Mouse (Mus musculus) ES-Bruce4 (cell line): ENCODE measurements around the gene Atp6v1b1. TPM values are rescaled to one million over a fixed set of nuclear protein-coding genes. Genes with fewer than 3 reads are reported as not detected.

Experiments
- H3K27ac ChIP-seq: 2 replicates; pipeline ENCODE4 v1.5.1; 2012; ENCODE audit warnings: low read length, inconsistent platforms; ENCODE audit not compliant: insufficient read depth
- H3K27me3 ChIP-seq: 2 replicates; pipeline ENCODE4 v1.6.1; 2012; ENCODE audit warnings: mild to moderate bottlenecking, low read length, inconsistent platforms; ENCODE audit not compliant: control insufficient read depth, poor library complexity, insufficient read depth, severe bottlenecking
- H3K36me3 ChIP-seq: 2 replicates; pipeline ENCODE4 v1.6.1; 2012; ENCODE audit warnings: inconsistent platforms, mild to moderate bottlenecking, low read length, moderate library complexity; ENCODE audit not compliant: control insufficient read depth, poor library complexity, insufficient read depth, severe bottlenecking
- H3K4me1 ChIP-seq: one replicate; pipeline ENCODE4 v1.8.1; 2011; ENCODE audit warnings: low read length; ENCODE audit not compliant: control insufficient read depth, insufficient read depth
- H3K4me3 ChIP-seq: 2 replicates; pipeline ENCODE4 v1.5.1; 2011; ENCODE audit warnings: low read depth, mild to moderate bottlenecking, low read length
- H3K9ac ChIP-seq: 2 replicates; pipeline ENCODE4 v1.6.1; 2012; ENCODE audit warnings: low read depth, mild to moderate bottlenecking, inconsistent platforms; ENCODE audit not compliant: poor library complexity, severe bottlenecking
- H3K9me3 ChIP-seq: replicated peaks from 2 replicates; pipeline ENCODE4 v1.6.1; 2012; ENCODE audit warnings: mild to moderate bottlenecking, low read length, inconsistent platforms; ENCODE audit not compliant: control insufficient read depth, poor library complexity, insufficient read depth, severe bottlenecking
- CTCF ChIP-seq: IDR thresholded peaks from one replicate; pipeline ENCODE4 v1.8.1; 2011; ENCODE audit warnings: low read depth, low read length
- EP300 ChIP-seq: IDR thresholded peaks from 2 replicates; pipeline ENCODE4 v1.6.1; 2011; ENCODE audit warnings: low read depth, low read length; ENCODE audit not compliant: insufficient read depth
- POLR2A ChIP-seq: IDR thresholded peaks from one replicate; pipeline ENCODE4 v1.8.1; 2011; ENCODE audit warnings: low read length; ENCODE audit not compliant: insufficient read depth
- polyA plus RNA-seq: library from polyadenylated mRNA; stranded (reverse); fragments of >200 nt; gene quantifications from 2 replicates; pipeline ENCODE4 v1.2.4, GENCODE M21; 2011; ENCODE audit warnings: low read depth; ENCODE audit not compliant: missing spikeins, insufficient read depth, insufficient read length

Gene Atp6v1b1
- polyA plus RNA-seq, 1 experiment = not detected

- no peak overlapping the region for H3K9ac ChIP-seq
- no peak overlapping the region for H3K27ac ChIP-seq
- TF ChIP-seq EP300 = no peak
- TF ChIP-seq POLR2A = no peak
- TF ChIP-seq CTCF = no peak
- peaks cover 7% of the 10 kb centered on the region for H3K4me1 ChIP-seq
- H3K9me3 ChIP-seq = no peaks in the 10 kb centered on the region
- H3K27me3 ChIP-seq = peaks cover 33% of the 10 kb centered on the region
- no peak overlapping the region for H3K4me3 ChIP-seq
- no peaks in the 10 kb centered on the region for H3K36me3 ChIP-seq
These were observed 41.8 kb upstream of the Atp6v1b1 start for GRCm38 (mm10) chr6:83701001-83701400.

- H3K27ac ChIP-seq = no peak overlapping the region
- H3K9ac ChIP-seq = no peak overlapping the region
- H3K9me3 ChIP-seq = no peaks in the 10 kb centered on the region
- H3K27me3 ChIP-seq = peaks cover 34% of the 10 kb centered on the region
- peaks cover 7% of the 10 kb centered on the region for H3K4me1 ChIP-seq
- TF ChIP-seq CTCF (no peak), POLR2A (no peak), EP300 (no peak)
- no peaks in the 10 kb centered on the region for H3K36me3 ChIP-seq
- H3K4me3 ChIP-seq = peak overlapping the region; percentile 35
These were observed 40.4 kb upstream of the Atp6v1b1 start for GRCm38 (mm10) chr6:83702146-83702999.

- Histone ChIP-seq H3K36me3 (no peaks in the 10 kb centered on the region), H3K4me1 (peaks cover 7% of the 10 kb centered on the region), H3K9me3 (no peaks in the 10 kb centered on the region), H3K27ac (no peak overlapping the region), H3K4me3 (no peak overlapping the region), H3K27me3 (peaks cover 34% of the 10 kb centered on the region), H3K9ac (no peak overlapping the region)
- TF ChIP-seq CTCF (no peak), EP300 (no peak), POLR2A (no peak)
These were observed 39.6 kb upstream of the Atp6v1b1 start for GRCm38 (mm10) chr6:83703000-83703721.

DNA sequence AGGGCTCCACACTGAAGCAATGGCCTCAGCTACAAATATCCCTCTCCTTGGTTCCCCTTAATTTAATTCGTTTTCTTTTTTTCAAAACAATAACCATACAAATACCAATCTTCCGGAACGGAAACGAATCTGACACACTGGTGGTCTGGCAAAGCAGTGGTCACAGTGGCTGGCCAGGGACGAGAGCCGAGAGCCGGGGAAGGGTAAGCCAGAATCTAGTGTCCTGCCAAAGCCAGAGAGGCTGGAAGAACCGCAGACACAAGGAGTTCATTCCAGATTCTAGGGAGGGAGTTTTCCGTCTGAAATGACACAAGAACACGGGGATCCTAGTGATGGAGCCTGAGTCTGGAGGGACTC lies 39.1 kb upstream of the Atp6v1b1 start:
- Histone ChIP-seq H3K27me3 (peaks cover 39% of the 10 kb centered on the region), H3K4me1 (peaks cover 2% of the 10 kb centered on the region), H3K36me3 (no peaks in the 10 kb centered on the region), H3K9me3 (no peaks in the 10 kb centered on the region), H3K27ac (no peak overlapping the region), H3K9ac (no peak overlapping the region), H3K4me3 (no peak overlapping the region)
- TF ChIP-seq POLR2A = no peak
- no peak for TF ChIP-seq CTCF
- TF ChIP-seq EP300 = no peak

- no peak overlapping the region for H3K27ac ChIP-seq
- no peak overlapping the region for H3K9ac ChIP-seq
- peaks cover 43% of the 10 kb centered on the region for H3K27me3 ChIP-seq
- no peak for TF ChIP-seq CTCF
- no peak for TF ChIP-seq POLR2A
- TF ChIP-seq EP300 = no peak
- no peaks in the 10 kb centered on the region for H3K9me3 ChIP-seq
- H3K4me1 ChIP-seq = no peaks in the 10 kb centered on the region
- H3K36me3 ChIP-seq = no peaks in the 10 kb centered on the region
- H3K4me3 ChIP-seq = no peak overlapping the region
These were observed 38.5 kb upstream of the Atp6v1b1 start for GRCm38 (mm10) chr6:83704294-83704693.

- H3K9me3 ChIP-seq = no peaks in the 10 kb centered on the region
- H3K27me3 ChIP-seq = peaks cover 46% of the 10 kb centered on the region
- H3K4me1 ChIP-seq = no peaks in the 10 kb centered on the region
- no peak overlapping the region for H3K9ac ChIP-seq
- no peak for TF ChIP-seq CTCF
- no peak for TF ChIP-seq EP300
- no peak for TF ChIP-seq POLR2A
- no peak overlapping the region for H3K4me3 ChIP-seq
- H3K27ac ChIP-seq = no peak overlapping the region
- H3K36me3 ChIP-seq = no peaks in the 10 kb centered on the region
These were observed 38.1 kb upstream of the Atp6v1b1 start for GRCm38 (mm10) chr6:83704701-83705100.
